Mouse (Mus musculus): ENCODE measurements at regions not wholly inside any gene's neighbourhood (a gene's known extent, or its start where the extent isn't known, plus 50 kb on each side); places are given as distances from the start of the nearest gene placed in this dataset.

DNA sequence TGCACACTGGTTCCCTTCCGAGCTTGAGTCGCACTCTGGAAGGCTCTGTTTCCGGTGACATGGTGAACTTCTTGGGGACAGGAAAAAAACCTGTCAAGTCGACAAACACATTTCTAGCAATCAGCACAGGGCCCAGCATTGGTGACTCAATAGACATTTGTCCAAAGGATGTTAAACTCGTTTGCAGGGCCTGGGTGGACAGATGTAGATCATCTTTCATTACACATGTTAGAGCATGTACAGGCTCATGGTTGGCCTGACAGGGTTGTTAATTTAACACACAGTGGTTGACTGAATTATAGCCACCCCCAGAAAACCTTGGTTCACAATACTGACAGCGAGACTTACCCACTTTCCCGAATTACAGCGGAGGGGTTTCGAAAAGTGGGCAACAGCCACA, 288.6 kb upstream of the Zfp64 start:
- no peaks in the 10 kb centered on the region for H3K36me3 ChIP-seq (replicated peaks in 1 of 2; ENCODE audit: control insufficient read depth in 1 of 2, insufficient read depth in 1 of 2, low read length in 1 of 2)
- H3K9ac ChIP-seq (ENCODE audit: insufficient read depth, low read depth), result no peak overlapping the region
- H3K79me2 ChIP-seq (replicated peaks; ENCODE audit: control insufficient read depth, extremely low read depth, insufficient read depth, poor library complexity, severe bottlenecking), result no peaks in the 10 kb centered on the region
- no peak for DNase-seq (ENCODE audit: extremely low read depth)
- H3K4me3 ChIP-seq (replicated peaks in 1 of 3; ENCODE audit: low read depth in 2 of 3, low read length in 2 of 3, poor library complexity in 1 of 3), result no peak overlapping the region
- dilution Hi-C loops (cut with MboI; ENCODE audit: extremely low pct_ligation_motif_present, extremely low pct_unique_long_range_greater_than_20kb, low sequenced_read_pairs), result no loop called here
- no peaks in the 10 kb centered on the region for H3K27me3 ChIP-seq (replicated peaks)
- in situ Hi-C loops (cut with MboI; ENCODE audit: low pct_ligation_motif_present, low pct_unique_long_range_greater_than_20kb, low sequenced_read_pairs), result no loop called here
- H3K4me2 ChIP-seq (ENCODE audit: insufficient read depth, low read depth, poor library complexity, severe bottlenecking), result no peak overlapping the region
- no peak for TF ChIP-seq CHD1 (IDR thresholded peaks at IDR 0.05; ENCODE audit: low read depth, low read length)
- TF ChIP-seq ELF1 (IDR thresholded peaks at IDR 0.05; ENCODE audit: low read depth, low read length), result no peak
- no peak for TF ChIP-seq USF1 (IDR thresholded peaks at IDR 0.05; ENCODE audit: low read depth, low read length)
- no peak for TF ChIP-seq USF2 (conservative IDR thresholded peaks at IDR 0.05; ENCODE audit: low read depth, low read length)
- no peak for TF ChIP-seq BHLHE40 (IDR thresholded peaks at IDR 0.05; ENCODE audit: low read depth, low read length)
- no peak for TF ChIP-seq JUND (conservative IDR thresholded peaks at IDR 0.05; ENCODE audit: low read depth, low read length)
- TF ChIP-seq SIN3A (IDR thresholded peaks at IDR 0.05; ENCODE audit: low read length), result no peak
- no peak for TF ChIP-seq PAX5 (IDR thresholded peaks at IDR 0.05; ENCODE audit: low read length)
- no peak for TF ChIP-seq SMC3 (IDR thresholded peaks at IDR 0.05; ENCODE audit: low read depth, low read length)
- no peak for TF ChIP-seq MAX (IDR thresholded peaks at IDR 0.05; ENCODE audit: low read length)
- TF ChIP-seq POLR2AphosphoS2 (IDR thresholded peaks at IDR 0.05; ENCODE audit: low read depth, low read length), result no peak
- TF ChIP-seq MYC (IDR thresholded peaks at IDR 0.05; ENCODE audit: low read depth, low read length), result no peak
- TF ChIP-seq TCF12 (IDR thresholded peaks at IDR 0.05; ENCODE audit: low read depth, low read length), result no peak
- no peak for TF ChIP-seq EP300 (IDR thresholded peaks at IDR 0.05; ENCODE audit: low read length)
- no peak for TF ChIP-seq NRF1 (IDR thresholded peaks at IDR 0.05; ENCODE audit: low read depth, low read length)
- no peak for TF ChIP-seq NELFE (IDR thresholded peaks at IDR 0.05; ENCODE audit: low read depth, low read length)
- H3K9me3 ChIP-seq (replicated peaks; ENCODE audit: low read length), result peaks cover 78% of the 10 kb centered on the region
- H3K27ac ChIP-seq (ENCODE audit: insufficient read depth, low read depth), result no peak overlapping the region
- H3K4me1 ChIP-seq (ENCODE audit: control insufficient read depth in 1 of 2, insufficient read depth in 2 of 2), result no peaks in the 10 kb centered on the region

DNA sequence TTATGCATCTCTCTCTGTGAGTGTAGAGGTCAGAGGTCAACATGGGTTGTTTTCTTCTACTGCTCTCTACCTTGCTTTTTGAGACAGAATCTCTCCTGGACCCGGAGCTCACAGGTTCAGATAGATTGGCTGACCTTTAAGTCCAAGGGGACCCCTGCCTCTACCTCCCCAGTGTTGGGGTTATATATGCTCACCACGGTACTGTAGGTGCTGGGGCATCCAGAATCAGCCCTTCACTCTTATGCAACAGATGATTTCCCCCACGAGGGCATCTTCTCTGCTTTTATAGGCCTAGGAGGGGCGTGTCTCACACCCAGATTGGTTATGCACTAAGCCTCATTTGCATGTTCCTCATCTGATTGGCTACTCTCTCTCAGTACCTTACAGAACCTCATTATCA, 282.5 kb upstream of the Zfp64 start:
- no peaks in the 10 kb centered on the region for H3K36me3 ChIP-seq (replicated peaks in 1 of 2; ENCODE audit: control insufficient read depth in 1 of 2, insufficient read depth in 1 of 2, low read length in 1 of 2)
- no peak for DNase-seq (ENCODE audit: extremely low read depth)
- H3K9ac ChIP-seq (ENCODE audit: insufficient read depth, low read depth), result no peak overlapping the region
- no peaks in the 10 kb centered on the region for H3K79me2 ChIP-seq (replicated peaks; ENCODE audit: control insufficient read depth, extremely low read depth, insufficient read depth, poor library complexity, severe bottlenecking)
- H3K9me3 ChIP-seq (replicated peaks; ENCODE audit: low read length), result peaks cover 64% of the 10 kb centered on the region
- TF ChIP-seq NRF1 (IDR thresholded peaks at IDR 0.05; ENCODE audit: low read depth, low read length) (no peak), TBP (conservative IDR thresholded peaks at IDR 0.05; ENCODE audit: low read depth, low read length) (no peak)
- no peaks in the 10 kb centered on the region for H3K4me1 ChIP-seq (ENCODE audit: control insufficient read depth in 1 of 2, insufficient read depth in 2 of 2)
- no peak overlapping the region for H3K27ac ChIP-seq (ENCODE audit: insufficient read depth, low read depth)
- in situ Hi-C loops (cut with MboI; ENCODE audit: low pct_ligation_motif_present, low pct_unique_long_range_greater_than_20kb, low sequenced_read_pairs) (no loop called here), dilution Hi-C loops (cut with MboI; ENCODE audit: extremely low pct_ligation_motif_present, extremely low pct_unique_long_range_greater_than_20kb, low sequenced_read_pairs) (no loop called here)
- H3K4me3 ChIP-seq (replicated peaks in 1 of 3; ENCODE audit: low read depth in 2 of 3, low read length in 2 of 3, poor library complexity in 1 of 3), result no peak overlapping the region
- H3K27me3 ChIP-seq (replicated peaks), result no peaks in the 10 kb centered on the region
- no peak overlapping the region for H3K4me2 ChIP-seq (ENCODE audit: insufficient read depth, low read depth, poor library complexity, severe bottlenecking)

Data from CH12.LX (cell line).